Mouse (Mus musculus): Measurements from ENCODE around the gene Ctsh.
"Not testable (repeated sequence)": the region's sequence is repeated elsewhere in the genome, so short reads cannot be mapped to it uniquely, and the experiment has no call there.

Gene Ctsh

GRCm38 (mm10) chr9:90053852-90054251 lies at the start of gene Ctsh:
Gene Ctsh (plus strand): TSS chr9:90054152.
- DNase-seq (ENCODE audit: low read depth, low spot score) = no peak

- DNase-seq (ENCODE audit: low read depth, low spot score) = no peak
Measured at GRCm38 (mm10) chr9:90006432-90006831, 47.5 kb upstream of the Ctsh start.

GRCm38 (mm10) chr9:90007094-90007493 lies 46.9 kb upstream of the Ctsh start:
- no peak for DNase-seq (ENCODE audit: low read depth, low spot score)

- no peak for DNase-seq (ENCODE audit: low read depth, low spot score)
Measured at GRCm38 (mm10) chr9:90008138-90008537, 45.8 kb upstream of the Ctsh start.

GRCm38 (mm10) chr9:90011849-90012248 lies 42.1 kb upstream of the Ctsh start:
- no peak for DNase-seq (ENCODE audit: low read depth, low spot score)

GRCm38 (mm10) chr9:90014649-90015048 lies 39.3 kb upstream of the Ctsh start:
- no peak for DNase-seq (ENCODE audit: low read depth, low spot score)

- no peak for DNase-seq (ENCODE audit: low read depth, low spot score)
Measured at GRCm38 (mm10) chr9:90016204-90016603, 37.7 kb upstream of the Ctsh start.

GRCm38 (mm10) chr9:90020866-90021265 lies 33.1 kb upstream of the Ctsh start:
- DNase-seq (ENCODE audit: low read depth, low spot score) = no peak

GRCm38 (mm10) chr9:90021442-90021841 lies 32.5 kb upstream of the Ctsh start:
- no peak for DNase-seq (ENCODE audit: low read depth, low spot score)

- no peak for DNase-seq (ENCODE audit: low read depth, low spot score)
Measured at GRCm38 (mm10) chr9:90027709-90028108, 26.2 kb upstream of the Ctsh start.

GRCm38 (mm10) chr9:90033922-90034321 lies 20.0 kb upstream of the Ctsh start:
- DNase-seq (ENCODE audit: low read depth, low spot score) = no peak

GRCm38 (mm10) chr9:90035168-90035567 lies 18.8 kb upstream of the Ctsh start:
- no peak for DNase-seq (ENCODE audit: low read depth, low spot score)

- no peak for DNase-seq (ENCODE audit: low read depth, low spot score)
Measured at GRCm38 (mm10) chr9:90035794-90036193, 18.2 kb upstream of the Ctsh start.

GRCm38 (mm10) chr9:90036313-90036712 lies 17.6 kb upstream of the Ctsh start:
- DNase-seq (ENCODE audit: low read depth, low spot score) = no peak

- no peak for DNase-seq (ENCODE audit: low read depth, low spot score)
Measured at GRCm38 (mm10) chr9:90038535-90038934, 15.4 kb upstream of the Ctsh start.

- DNase-seq (ENCODE audit: low read depth, low spot score) = no peak
Measured at GRCm38 (mm10) chr9:90040916-90041315, 13.0 kb upstream of the Ctsh start.

- DNase-seq (ENCODE audit: low read depth, low spot score) = no peak
Measured at GRCm38 (mm10) chr9:90041556-90041955, 12.4 kb upstream of the Ctsh start.

GRCm38 (mm10) chr9:90042906-90043305 lies 11.0 kb upstream of the Ctsh start:
- DNase-seq (ENCODE audit: low read depth, low spot score) = not testable (repeated sequence)

GRCm38 (mm10) chr9:90045191-90045590 lies 8.8 kb upstream of the Ctsh start:
- DNase-seq (ENCODE audit: low read depth, low spot score) = no peak

- no peak for DNase-seq (ENCODE audit: low read depth, low spot score)
Measured at GRCm38 (mm10) chr9:90047937-90048627, 5.9 kb upstream of the Ctsh start.

- DNase-seq (ENCODE audit: low read depth, low spot score) = peak; percentile 68
Measured at GRCm38 (mm10) chr9:90054371-90055145, 606 bp downstream of the Ctsh start.

- DNase-seq (ENCODE audit: low read depth, low spot score) = no peak
Measured at GRCm38 (mm10) chr9:90055409-90055808, 1.5 kb downstream of the Ctsh start.

GRCm38 (mm10) chr9:90055911-90056310 lies 2.0 kb downstream of the Ctsh start:
- DNase-seq (ENCODE audit: low read depth, low spot score) = no peak

Measured in mesoderm, embryonic 11.5 days (tissue).